Mouse (Mus musculus): ENCODE results near the gene Nvl. TPM values are rescaled to one million over a fixed set of nuclear protein-coding genes. Genes with fewer than 3 reads are reported as not detected.

Nvl gene
- 31.4 TPM for total RNA-seq (2023)

DNA sequence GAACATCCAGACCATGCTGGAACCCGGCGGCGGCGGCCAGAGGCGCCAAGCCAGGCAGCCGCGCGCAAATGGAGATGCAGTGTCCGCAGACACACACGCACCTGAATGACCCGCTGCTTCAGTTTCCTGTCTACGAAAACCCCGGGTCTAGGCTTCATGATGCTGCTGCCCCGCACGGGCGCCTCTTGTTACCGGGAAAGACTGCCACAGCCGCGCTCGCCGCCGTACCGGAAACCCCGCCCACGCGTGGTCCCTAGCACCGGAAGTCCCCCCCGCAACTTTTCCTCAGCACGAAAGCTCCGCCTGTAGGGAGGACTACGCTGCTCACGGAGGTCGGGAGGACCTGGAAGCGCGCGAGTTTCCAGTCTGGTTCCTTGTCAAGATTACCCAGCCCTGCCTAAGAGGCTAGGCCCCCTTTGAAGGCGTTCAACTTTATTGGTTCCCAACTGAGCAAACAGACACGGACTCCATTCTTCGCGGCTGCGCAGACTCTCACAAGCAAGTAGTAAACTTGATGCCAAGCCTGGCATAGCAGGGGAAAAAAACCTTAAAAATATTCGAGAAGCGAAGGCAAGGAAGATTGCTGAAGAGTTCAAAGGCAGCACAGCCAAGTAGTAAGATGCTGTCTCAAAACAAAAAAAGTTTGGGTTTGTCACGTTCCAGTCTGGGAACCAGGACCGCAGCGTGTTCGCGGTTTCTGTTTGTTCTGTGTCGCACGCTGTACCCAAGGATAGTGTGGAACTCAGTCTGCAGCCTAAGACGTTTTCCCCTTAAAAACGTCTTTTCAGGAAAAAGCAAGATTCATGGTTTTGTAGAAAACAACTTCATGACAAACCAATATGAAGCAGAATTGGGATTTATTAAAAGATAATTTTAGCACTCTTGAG, at the start of gene Nvl, which contains the start of gene Cnih4:
Gene Nvl, minus strand, starts transcription at position 255 of the 887 bp plus-strand sequence.
Gene Cnih4, plus strand, starts transcription at position 744 of the 887 bp plus-strand sequence.

DNA sequence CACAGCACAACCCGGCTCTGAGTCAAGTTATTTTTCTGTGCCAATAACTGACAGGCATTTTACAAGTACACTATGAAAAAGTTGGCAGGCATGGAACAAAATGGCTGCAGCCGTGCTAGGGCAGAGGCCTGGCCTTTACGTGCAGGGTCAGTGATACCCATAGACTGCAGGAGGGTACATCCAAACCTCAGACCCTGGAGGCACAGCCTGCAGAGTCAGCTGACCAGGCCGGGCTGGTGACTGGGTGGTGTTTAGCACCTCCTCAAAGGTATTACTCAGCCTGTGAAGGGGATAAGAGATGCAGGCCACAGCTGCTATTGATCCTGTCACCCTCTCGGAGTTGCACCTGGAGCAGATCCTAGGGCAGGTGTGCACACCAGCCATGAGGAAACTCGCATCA, 93.1 kb downstream of the Nvl start, which contains the start of gene 9130409I23Rik:
Gene 9130409I23Rik, plus strand, starts transcription at position 301 of the 400 bp plus-strand sequence.

Other genes with a start within 250 kb of the Nvl start
- gene Pycr2, start 239.9 kb downstream of the Nvl start, total RNA-seq (2023) = 50.2 TPM
- gene Lefty1, start 209.2 kb downstream of the Nvl start, total RNA-seq (2023) = not detected
- 59.8 TPM for gene Tmem63a, start 201.9 kb downstream of the Nvl start, total RNA-seq (2023)
- gene Ephx1, start 123.3 kb downstream of the Nvl start, total RNA-seq (2023) = 56.2 TPM
- gene 9130409I23Rik, start 93.0 kb downstream of the Nvl start, total RNA-seq (2023) = not detected
- 17.9 TPM for gene Cnih4, start 489 bp upstream of the Nvl start, total RNA-seq (2023)
- gene Wdr26, start 67.8 kb upstream of the Nvl start, total RNA-seq (2023) = 340 TPM
- gene Cnih3, start 208.4 kb upstream of the Nvl start, total RNA-seq (2023) = not detected